Mouse (Mus musculus): Measurements from ENCODE around the gene Slc15a5. TPM values are rescaled to one million over a fixed set of nuclear protein-coding genes. Genes with fewer than 3 reads are reported as not detected.

The Slc15a5 gene
- polyA plus RNA-seq, 1 experiment from 2014 or later = 0.53 TPM

- H3K9ac ChIP-seq (ENCODE audit: low read depth, low read length) = no peak overlapping the region
- ATAC-seq = no peak
- H3K27me3 ChIP-seq (ENCODE audit: control insufficient read depth, insufficient read depth, low read depth, low read length) = no peaks in the 10 kb centered on the region
- H3K36me3 ChIP-seq (ENCODE audit: control insufficient read depth, insufficient read depth, low read length) = no peaks in the 10 kb centered on the region
- no peak overlapping the region for H3K27ac ChIP-seq (ENCODE audit: low read length)
- no peaks in the 10 kb centered on the region for H3K9me3 ChIP-seq (replicated peaks; ENCODE audit: control insufficient read depth, low read length, poor library complexity, severe bottlenecking)
- no peak overlapping the region for H3K4me3 ChIP-seq (ENCODE audit: low read depth, low read length)
- peaks cover 3% of the 10 kb centered on the region; the same call in 1 of the 2 replicates for H3K4me1 ChIP-seq (ENCODE audit: control insufficient read depth, insufficient read depth, low read length)
- 41% methylated on average over 4 of the region's 4 CpGs for WGBS
- no peak overlapping the region for H3K4me2 ChIP-seq (ENCODE audit: low read length)
These were observed 8.1 kb downstream of the Slc15a5 start for GRCm38 (mm10) chr6:138071505-138072107.

GRCm38 (mm10) chr6:138070720-138071504 is 8.8 kb downstream of the Slc15a5 start:
- Histone ChIP-seq H3K27ac (ENCODE audit: low read length) (no peak overlapping the region), H3K27me3 (ENCODE audit: control insufficient read depth, insufficient read depth, low read depth, low read length) (no peaks in the 10 kb centered on the region), H3K4me2 (ENCODE audit: low read length) (no peak overlapping the region), H3K9me3 (replicated peaks; ENCODE audit: control insufficient read depth, low read length, poor library complexity, severe bottlenecking) (no peaks in the 10 kb centered on the region), H3K9ac (ENCODE audit: low read depth, low read length) (no peak overlapping the region), H3K4me3 (ENCODE audit: low read depth, low read length) (no peak overlapping the region), H3K4me1 (ENCODE audit: control insufficient read depth, insufficient read depth, low read length) (peaks cover 3% of the 10 kb centered on the region; the same call in 1 of the 2 replicates), H3K36me3 (ENCODE audit: control insufficient read depth, insufficient read depth, low read length) (no peaks in the 10 kb centered on the region)
- ATAC-seq = no peak
- 34% methylated on average over 13 of the region's 13 CpGs for WGBS

GRCm38 (mm10) chr6:138069921-138070320 is 9.8 kb downstream of the Slc15a5 start:
- WGBS = 94% methylated on average over 10 of the region's 10 CpGs
- H3K4me2 ChIP-seq (ENCODE audit: low read length) = no peak overlapping the region
- H3K9ac ChIP-seq (ENCODE audit: low read depth, low read length) = no peak overlapping the region
- no peak overlapping the region for H3K27ac ChIP-seq (ENCODE audit: low read length)
- no peak overlapping the region for H3K4me3 ChIP-seq (ENCODE audit: low read depth, low read length)
- H3K9me3 ChIP-seq (replicated peaks; ENCODE audit: control insufficient read depth, low read length, poor library complexity, severe bottlenecking) = no peaks in the 10 kb centered on the region
- no peaks in the 10 kb centered on the region for H3K36me3 ChIP-seq (ENCODE audit: control insufficient read depth, insufficient read depth, low read length)
- H3K4me1 ChIP-seq (ENCODE audit: control insufficient read depth, insufficient read depth, low read length) = peaks cover 3% of the 10 kb centered on the region; the same call in 1 of the 2 replicates
- no peak for ATAC-seq
- no peaks in the 10 kb centered on the region for H3K27me3 ChIP-seq (ENCODE audit: control insufficient read depth, insufficient read depth, low read depth, low read length)

DNA sequence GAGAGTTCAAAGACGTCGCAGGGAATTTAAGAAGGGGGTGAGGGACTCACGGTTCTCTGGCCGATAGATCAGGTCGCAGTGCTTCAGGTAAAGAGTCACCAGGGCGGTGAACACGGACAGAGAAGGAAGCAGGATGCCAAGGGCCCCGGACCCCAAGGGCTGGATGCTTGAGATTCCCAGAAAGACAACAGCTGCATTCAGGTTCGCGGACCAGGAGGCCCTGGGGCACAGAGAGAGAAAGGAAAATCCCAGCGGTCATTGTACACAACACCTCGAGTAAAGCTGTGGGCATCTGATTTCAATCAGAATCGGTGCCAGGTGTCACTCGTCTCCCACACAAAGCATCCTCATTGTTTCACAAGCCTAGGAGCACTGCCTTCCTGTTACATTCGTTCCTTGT is 24.1 kb downstream of the Slc15a5 start:
- WGBS = 26% methylated on average over 15 of the region's 15 CpGs
- H3K27me3 ChIP-seq (ENCODE audit: control insufficient read depth, insufficient read depth, low read depth, low read length) = no peaks in the 10 kb centered on the region
- no peak overlapping the region for H3K27ac ChIP-seq (ENCODE audit: low read length)
- no peak overlapping the region for H3K9ac ChIP-seq (ENCODE audit: low read depth, low read length)
- no peaks in the 10 kb centered on the region for H3K9me3 ChIP-seq (replicated peaks; ENCODE audit: control insufficient read depth, low read length, poor library complexity, severe bottlenecking)
- no peak overlapping the region for H3K4me3 ChIP-seq (ENCODE audit: low read depth, low read length)
- H3K4me2 ChIP-seq (ENCODE audit: low read length) = no peak overlapping the region
- H3K4me1 ChIP-seq (ENCODE audit: control insufficient read depth, insufficient read depth, low read length) = no peaks in the 10 kb centered on the region
- H3K36me3 ChIP-seq (ENCODE audit: control insufficient read depth, insufficient read depth, low read length) = no peaks in the 10 kb centered on the region
- ATAC-seq = no peak

- Histone ChIP-seq H3K9ac (ENCODE audit: low read depth, low read length) (no peak overlapping the region), H3K27me3 (ENCODE audit: control insufficient read depth, insufficient read depth, low read depth, low read length) (no peaks in the 10 kb centered on the region), H3K4me1 (ENCODE audit: control insufficient read depth, insufficient read depth, low read length) (no peaks in the 10 kb centered on the region), H3K4me2 (ENCODE audit: low read length) (no peak overlapping the region), H3K4me3 (ENCODE audit: low read depth, low read length) (no peak overlapping the region), H3K36me3 (ENCODE audit: control insufficient read depth, insufficient read depth, low read length) (no peaks in the 10 kb centered on the region), H3K9me3 (replicated peaks; ENCODE audit: control insufficient read depth, low read length, poor library complexity, severe bottlenecking) (no peaks in the 10 kb centered on the region), H3K27ac (ENCODE audit: low read length) (no peak overlapping the region)
- 91% methylated on average over 12 of the region's 12 CpGs for WGBS
- no peak for ATAC-seq
These were observed 24.8 kb downstream of the Slc15a5 start for GRCm38 (mm10) chr6:138054956-138055355.

- no peak overlapping the region for H3K9ac ChIP-seq (ENCODE audit: low read depth, low read length)
- H3K4me2 ChIP-seq (ENCODE audit: low read length) = no peak overlapping the region
- 59% methylated on average over 1 of the region's 1 CpGs for WGBS
- no peaks in the 10 kb centered on the region for H3K9me3 ChIP-seq (replicated peaks; ENCODE audit: control insufficient read depth, low read length, poor library complexity, severe bottlenecking)
- ATAC-seq = no peak
- no peaks in the 10 kb centered on the region for H3K36me3 ChIP-seq (ENCODE audit: control insufficient read depth, insufficient read depth, low read length)
- H3K27ac ChIP-seq (ENCODE audit: low read length) = no peak overlapping the region
- H3K4me1 ChIP-seq (ENCODE audit: control insufficient read depth, insufficient read depth, low read length) = no peaks in the 10 kb centered on the region
- H3K4me3 ChIP-seq (ENCODE audit: low read depth, low read length) = no peak overlapping the region
- no peaks in the 10 kb centered on the region for H3K27me3 ChIP-seq (ENCODE audit: control insufficient read depth, insufficient read depth, low read depth, low read length)
These were observed 25.6 kb downstream of the Slc15a5 start for GRCm38 (mm10) chr6:138054166-138054565.

GRCm38 (mm10) chr6:138053686-138054085 is 26.0 kb downstream of the Slc15a5 start:
- Histone ChIP-seq H3K36me3 (ENCODE audit: control insufficient read depth, insufficient read depth, low read length) (no peaks in the 10 kb centered on the region), H3K27me3 (ENCODE audit: control insufficient read depth, insufficient read depth, low read depth, low read length) (no peaks in the 10 kb centered on the region), H3K4me2 (ENCODE audit: low read length) (no peak overlapping the region), H3K9ac (ENCODE audit: low read depth, low read length) (no peak overlapping the region), H3K27ac (ENCODE audit: low read length) (no peak overlapping the region), H3K4me3 (ENCODE audit: low read depth, low read length) (no peak overlapping the region), H3K9me3 (replicated peaks; ENCODE audit: control insufficient read depth, low read length, poor library complexity, severe bottlenecking) (no peaks in the 10 kb centered on the region), H3K4me1 (ENCODE audit: control insufficient read depth, insufficient read depth, low read length) (no peaks in the 10 kb centered on the region)
- no peak for ATAC-seq
- WGBS = 88% methylated on average over 9 of the region's 9 CpGs

- Histone ChIP-seq H3K9me3 (replicated peaks; ENCODE audit: control insufficient read depth, low read length, poor library complexity, severe bottlenecking) (no peaks in the 10 kb centered on the region), H3K27ac (ENCODE audit: low read length) (no peak overlapping the region), H3K27me3 (ENCODE audit: control insufficient read depth, insufficient read depth, low read depth, low read length) (no peaks in the 10 kb centered on the region), H3K4me1 (ENCODE audit: control insufficient read depth, insufficient read depth, low read length) (no peaks in the 10 kb centered on the region), H3K4me3 (ENCODE audit: low read depth, low read length) (no peak overlapping the region), H3K36me3 (ENCODE audit: control insufficient read depth, insufficient read depth, low read length) (no peaks in the 10 kb centered on the region), H3K9ac (ENCODE audit: low read depth, low read length) (no peak overlapping the region), H3K4me2 (ENCODE audit: low read length) (no peak overlapping the region)
- WGBS = 94% methylated on average over 2 of the region's 2 CpGs
- no peak for ATAC-seq
These were observed 34.4 kb downstream of the Slc15a5 start for GRCm38 (mm10) chr6:138045364-138045763.

DNA sequence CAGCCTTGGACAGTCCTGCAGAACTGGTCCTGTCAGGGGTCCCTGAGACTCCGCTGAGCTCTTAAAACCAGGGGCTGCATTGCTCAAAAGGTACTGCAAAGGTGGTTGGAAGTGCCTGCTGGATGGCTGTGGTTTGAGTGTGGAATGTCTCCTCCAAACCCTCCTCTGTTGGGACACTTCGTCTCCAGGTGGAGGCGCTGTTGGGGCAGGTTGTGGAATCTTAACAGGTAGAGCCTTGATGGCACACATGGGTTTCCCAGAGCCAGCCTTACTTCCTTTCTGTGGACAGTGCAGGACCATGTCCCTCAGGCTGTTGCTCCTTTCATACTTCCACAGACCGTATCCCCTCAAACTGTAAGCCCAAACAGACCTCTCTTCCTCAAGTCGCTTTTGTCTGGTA is 36.8 kb downstream of the Slc15a5 start:
- WGBS = 90% methylated on average over 5 of the region's 5 CpGs
- no peak overlapping the region for H3K9ac ChIP-seq (ENCODE audit: low read depth, low read length)
- H3K9me3 ChIP-seq (replicated peaks; ENCODE audit: control insufficient read depth, low read length, poor library complexity, severe bottlenecking) = no peaks in the 10 kb centered on the region
- no peak overlapping the region for H3K4me2 ChIP-seq (ENCODE audit: low read length)
- no peak for ATAC-seq
- H3K36me3 ChIP-seq (ENCODE audit: control insufficient read depth, insufficient read depth, low read length) = no peaks in the 10 kb centered on the region
- H3K4me1 ChIP-seq (ENCODE audit: control insufficient read depth, insufficient read depth, low read length) = no peaks in the 10 kb centered on the region
- H3K27me3 ChIP-seq (ENCODE audit: control insufficient read depth, insufficient read depth, low read depth, low read length) = no peaks in the 10 kb centered on the region
- no peak overlapping the region for H3K27ac ChIP-seq (ENCODE audit: low read length)
- no peak overlapping the region for H3K4me3 ChIP-seq (ENCODE audit: low read depth, low read length)

Measured in midbrain, embryonic 16.5 days (tissue).